Mouse (Mus musculus): ENCODE data around the gene Adat1.
A peak's percentile ranks its signal among the peaks of the same experiment; 100 is the strongest.
"Not testable (repeated sequence)": the region's sequence is repeated elsewhere in the genome, so short reads cannot be mapped to it uniquely, and the experiment has no call there.

Adat1 gene

DNA sequence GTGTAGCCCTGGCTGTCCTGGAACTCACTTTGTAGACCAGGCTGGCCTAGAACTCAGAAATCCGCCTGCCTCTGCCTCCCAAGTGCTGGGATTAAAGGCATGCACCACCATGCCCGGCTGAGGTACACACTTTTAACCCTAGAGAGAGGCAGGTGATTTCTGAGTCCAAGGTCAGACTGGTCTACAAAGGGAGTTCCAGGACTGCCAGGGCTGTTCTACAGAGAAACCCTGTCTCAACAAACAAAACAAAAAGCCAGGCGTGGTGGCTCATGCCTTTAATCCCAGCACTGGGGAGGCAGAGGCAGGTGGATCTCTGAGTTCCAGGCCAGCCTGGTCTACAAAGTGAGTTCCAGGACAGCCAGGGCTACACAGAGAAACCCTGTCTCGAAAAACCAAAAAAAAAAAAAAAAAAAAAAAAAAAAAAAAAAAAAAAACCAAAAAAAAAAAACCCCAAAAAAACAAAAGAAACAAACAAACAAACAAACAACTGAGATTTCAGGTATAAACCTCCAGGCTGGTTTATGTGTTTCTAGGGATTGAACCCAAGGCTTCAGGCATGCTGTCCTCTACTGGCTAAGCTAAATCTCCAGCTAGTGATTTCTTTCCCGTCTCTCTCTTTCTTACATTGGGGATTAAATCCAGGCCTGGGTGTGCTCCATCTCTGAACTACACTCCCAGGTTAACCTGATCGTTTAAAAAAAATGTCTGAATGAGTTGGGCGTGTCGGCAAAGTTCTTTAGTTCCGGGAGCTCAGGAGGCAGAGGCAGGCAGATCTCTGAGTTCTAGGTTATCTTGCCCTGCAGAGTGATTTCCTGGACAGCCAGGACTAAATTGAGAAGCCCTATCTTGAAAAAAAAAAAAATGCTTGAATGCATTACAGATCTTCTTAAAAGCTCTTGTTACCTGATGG, 53.8 kb downstream of the Adat1 start:
- not testable (repeated sequence) for DNase-seq (ENCODE audit: low read depth)

DNA sequence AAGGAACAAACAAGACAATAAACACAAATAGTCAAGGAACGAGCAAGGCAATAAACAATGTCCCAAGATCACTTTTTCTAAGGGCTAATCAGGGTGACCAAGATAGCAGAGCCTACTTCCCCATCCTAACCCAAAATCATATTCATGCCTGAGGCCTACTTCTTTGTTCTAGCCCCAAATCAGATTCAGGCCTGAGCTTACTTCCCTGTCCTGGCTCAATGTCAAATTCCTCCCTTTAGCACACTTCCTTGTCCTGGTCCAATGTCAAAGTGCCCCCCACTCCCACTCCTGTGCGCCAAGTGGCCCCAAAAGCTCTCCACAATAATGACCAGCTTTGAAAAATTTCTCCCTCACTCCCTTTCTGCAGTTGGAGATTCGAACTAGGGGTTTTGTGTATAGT, 54.9 kb downstream of the Adat1 start:
- no peak for DNase-seq (ENCODE audit: low read depth)

DNA sequence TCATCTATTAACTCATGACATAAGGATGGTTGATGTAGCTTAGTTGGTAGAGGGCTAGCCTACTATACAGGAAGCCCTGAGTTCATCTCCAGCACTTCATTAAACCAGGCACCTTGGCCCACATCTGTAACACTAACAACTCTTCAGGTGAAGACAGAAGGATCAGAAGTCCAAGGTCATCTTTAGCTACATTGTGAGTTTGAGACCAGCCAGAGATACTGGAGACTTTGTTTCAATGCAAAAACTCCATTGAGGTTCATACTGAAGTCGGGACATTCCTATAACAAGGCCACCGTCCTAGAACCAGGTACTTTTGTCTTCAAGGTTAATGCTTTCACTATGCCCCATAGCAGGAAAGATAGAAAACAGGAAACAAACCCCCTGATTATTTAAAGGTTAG, 57.9 kb downstream of the Adat1 start:
- no peak for DNase-seq (ENCODE audit: low read depth)

DNA sequence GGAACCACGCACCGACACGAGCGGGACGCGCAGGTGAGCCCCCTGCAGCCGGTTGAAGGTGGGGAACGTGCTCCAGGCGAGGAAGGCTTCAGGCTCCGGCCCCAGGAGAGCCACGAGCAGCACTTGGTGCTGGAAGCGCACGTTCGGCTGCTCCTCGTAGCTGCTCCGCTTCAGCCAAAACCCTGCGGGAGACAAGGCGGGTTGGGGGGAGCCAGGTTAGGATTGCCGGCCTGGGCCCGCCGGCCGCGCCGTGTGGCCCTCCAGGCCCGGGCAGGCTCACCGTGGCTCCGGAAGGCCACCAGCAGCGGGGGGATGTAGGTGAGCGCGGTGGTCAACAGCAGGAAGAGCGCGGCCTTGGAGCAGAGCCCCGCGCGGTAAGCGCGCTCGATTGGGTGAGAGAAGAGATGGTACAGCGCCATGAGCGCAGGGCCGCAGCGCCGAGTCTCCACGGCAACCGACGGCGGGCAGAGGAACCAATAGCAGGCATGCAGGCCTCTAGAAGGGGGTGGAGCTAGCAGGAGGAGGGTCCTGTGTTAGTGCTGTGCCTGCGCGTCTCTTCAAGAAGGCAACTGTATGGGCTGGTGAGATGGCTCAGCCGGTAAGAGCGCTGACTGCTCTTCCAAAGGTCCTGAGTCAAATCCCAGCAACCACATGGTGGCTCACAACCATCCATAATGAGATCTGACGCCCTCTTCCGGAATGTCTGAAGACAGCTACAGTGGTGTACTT, 58.6 kb downstream of the Adat1 start, which contains the start of gene Tmem231:
TSS of gene Tmem231 (minus strand) at position 534 of the 729 bp plus-strand sequence.
- DNase-seq (ENCODE audit: low read depth), result peak; percentile 91

DNA sequence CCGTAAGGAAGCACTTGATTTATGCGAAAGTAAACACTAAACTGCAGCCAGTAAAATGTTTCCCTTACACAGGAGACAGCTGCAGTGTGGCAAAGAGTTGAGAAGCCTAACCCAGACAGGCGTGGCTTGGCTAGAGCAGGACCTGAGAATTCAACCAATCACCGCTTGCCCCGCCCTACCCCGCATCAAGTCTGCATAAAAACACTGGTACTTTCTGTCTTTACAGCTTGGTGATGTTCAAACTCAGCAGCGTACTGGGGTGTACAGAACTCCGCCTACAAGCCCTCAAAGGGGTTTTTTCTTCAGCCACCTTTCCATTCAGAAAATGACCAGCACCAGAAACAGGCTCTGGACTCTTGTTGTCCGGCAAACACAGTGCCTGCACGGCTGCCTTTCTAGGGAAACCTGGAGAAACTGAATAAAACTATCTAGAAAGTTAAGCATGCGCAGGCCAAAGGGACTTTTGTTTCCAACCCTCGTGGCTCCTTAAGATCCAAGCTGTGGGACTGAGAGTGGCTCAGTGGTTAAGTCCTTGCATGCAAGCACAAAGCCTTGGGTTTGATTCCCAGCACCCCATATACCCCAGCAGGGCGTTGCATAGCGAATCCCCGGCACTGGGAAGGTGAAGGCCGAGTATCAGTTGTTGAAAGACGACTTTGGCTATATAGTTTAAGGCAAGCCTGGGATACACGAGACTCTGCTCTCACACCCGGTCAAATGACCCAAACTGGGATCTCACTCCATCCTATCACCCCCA, 59.3 kb downstream of the Adat1 start:
- no peak for DNase-seq (ENCODE audit: low read depth)

DNA sequence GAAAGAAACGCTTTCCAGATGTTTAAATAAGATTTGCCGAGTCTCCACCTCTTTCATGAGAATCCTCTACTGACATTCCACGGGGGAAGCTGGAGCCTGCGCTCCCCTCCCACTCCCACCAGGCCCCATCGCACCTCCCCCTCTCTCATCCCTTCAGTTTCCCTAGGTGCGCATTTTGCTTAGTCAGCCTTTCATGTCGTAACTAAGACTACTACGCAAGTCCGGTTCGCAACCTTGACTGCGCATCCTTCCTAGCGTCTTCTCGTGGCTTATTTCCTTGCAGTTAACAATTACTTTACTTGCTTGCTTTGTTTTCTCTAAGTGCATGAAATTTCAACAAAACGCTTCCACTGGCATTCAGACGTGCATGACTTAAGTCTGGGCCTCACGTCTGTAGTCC, 60.4 kb downstream of the Adat1 start:
- DNase-seq (ENCODE audit: low read depth), result no peak

DNA sequence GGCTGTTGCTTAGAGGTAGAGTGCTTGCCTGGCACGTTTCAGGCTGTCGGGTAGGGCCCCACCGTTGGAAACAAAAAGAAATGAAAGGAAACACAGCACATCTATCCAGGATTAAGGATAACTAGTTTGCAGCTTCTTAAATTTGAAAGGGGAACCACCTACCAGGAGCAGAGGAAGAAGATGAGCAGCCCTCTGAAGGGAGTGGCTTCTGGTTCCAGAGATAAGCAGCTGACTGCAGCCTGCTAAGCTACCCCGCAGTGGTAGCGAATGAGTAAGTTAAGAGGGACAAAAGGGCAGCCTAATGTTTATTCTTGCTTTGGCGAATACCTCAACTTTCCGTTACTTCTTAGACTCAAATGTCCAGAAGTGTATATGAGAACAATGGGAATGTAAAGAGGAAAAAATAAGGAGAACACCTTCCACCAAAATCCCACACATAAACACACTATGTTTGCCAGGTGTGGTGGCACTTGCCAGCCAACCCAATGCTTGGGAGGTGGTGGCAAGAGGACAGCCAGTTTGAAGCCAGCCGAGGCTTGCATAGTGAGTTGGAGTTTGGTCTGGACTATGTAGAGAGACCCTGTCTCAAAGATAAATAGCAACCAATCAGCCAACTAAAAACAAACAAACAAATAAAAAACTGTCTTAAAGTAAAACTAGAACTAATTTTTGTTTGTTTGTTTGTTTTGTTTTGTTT, 62.3 kb downstream of the Adat1 start:
- DNase-seq (ENCODE audit: low read depth), result no peak

DNA sequence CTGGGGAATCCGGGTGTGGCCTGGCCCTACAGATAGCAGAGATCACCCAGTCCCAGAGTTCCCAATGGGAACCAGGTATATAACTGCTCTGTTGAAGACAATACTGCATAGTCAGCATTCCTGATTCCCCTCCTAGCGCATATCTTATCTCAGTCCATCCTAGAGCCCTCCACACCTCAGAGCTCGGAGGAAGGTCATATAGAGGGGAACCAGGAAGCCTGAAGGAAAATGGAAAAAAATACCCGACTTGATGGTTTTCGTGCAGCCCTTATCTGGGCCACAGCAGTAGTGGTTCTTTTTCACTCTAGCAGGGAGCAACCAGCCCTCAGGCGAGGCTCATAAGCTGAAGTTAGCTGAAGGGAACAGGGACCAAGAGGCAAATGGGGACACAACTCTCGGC, 67.1 kb downstream of the Adat1 start:
- no peak for DNase-seq (ENCODE audit: low read depth)

DNA sequence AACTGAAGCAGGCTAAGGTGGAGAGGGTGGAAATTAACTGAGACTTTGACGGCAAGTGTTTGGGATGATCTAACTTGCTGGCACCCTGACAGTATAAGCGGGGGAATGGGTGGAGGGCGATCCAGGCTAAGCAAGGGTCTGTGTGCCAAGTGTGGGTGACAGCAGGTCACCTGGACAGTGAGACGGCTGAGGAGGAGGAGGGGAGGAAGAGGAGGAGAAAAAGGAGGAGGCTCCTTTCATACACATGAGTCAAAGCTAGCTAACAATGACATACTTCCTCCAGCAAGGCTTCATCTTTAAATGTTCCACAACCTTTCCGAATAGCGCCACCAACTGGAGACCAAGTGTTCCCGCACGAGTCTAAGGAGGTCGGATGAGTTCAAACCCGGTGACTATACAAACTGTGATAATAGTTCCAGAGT, 68.7 kb downstream of the Adat1 start:
- peak; percentile 71 for DNase-seq (ENCODE audit: low read depth)

DNA sequence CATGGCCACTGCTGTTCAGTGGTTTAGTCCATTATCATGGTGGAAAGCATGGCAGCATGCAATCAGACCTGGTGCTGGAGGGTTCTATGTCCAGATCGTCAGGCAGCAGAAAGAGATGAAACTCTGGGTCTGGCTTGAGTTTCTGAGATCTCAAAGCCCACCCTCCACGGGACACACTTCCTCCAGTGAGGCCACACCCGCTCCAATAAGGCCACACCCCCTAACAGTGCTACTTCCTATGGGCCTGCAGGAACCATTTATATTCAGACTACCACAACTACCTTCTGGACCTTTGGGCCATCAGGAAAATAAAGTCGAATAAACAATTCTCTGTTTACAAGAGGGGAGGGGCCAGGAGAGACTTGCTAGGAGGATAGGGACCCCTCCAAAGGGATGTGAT, 71.1 kb downstream of the Adat1 start:
- DNase-seq (ENCODE audit: low read depth), result no peak

DNA sequence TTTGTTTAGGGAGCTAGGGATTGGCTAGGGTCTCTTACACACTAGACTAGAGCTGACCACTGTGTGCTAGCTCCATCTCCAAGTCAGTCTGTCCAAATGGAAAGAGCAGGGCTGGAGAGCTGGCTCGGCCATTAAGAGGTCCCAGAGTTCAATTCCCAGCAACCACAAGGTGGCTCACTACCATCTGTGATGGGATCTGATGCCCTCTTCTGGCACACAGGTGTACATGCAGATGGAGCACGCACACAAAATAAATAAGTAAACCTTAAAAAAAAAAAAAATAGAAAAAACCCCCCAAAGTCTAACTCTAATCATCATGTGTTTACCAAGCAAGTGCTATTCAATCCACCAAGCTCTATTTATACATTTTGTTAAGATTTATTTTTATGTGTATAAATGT, 72.4 kb downstream of the Adat1 start:
- no peak for DNase-seq (ENCODE audit: low read depth)
